Mouse (Mus musculus) G1E (cell line): ENCODE results near the gene Fam198b.

Source experiments
- CTCF ChIP-seq: IDR thresholded peaks from 2 replicates; pipeline ENCODE4 v1.5.1; 2012; ENCODE audit warnings: low read depth, low read length, inconsistent platforms, mixed read lengths
- GATA1 ChIP-seq: IDR thresholded peaks from 2 replicates; pipeline ENCODE4 v1.6.1; 2012; ENCODE audit warnings: borderline replicate concordance, low read length, inconsistent platforms, mixed read lengths
- GATA2 ChIP-seq: IDR thresholded peaks from 2 replicates; pipeline ENCODE4 v1.6.1; 2012; ENCODE audit warnings: low read depth, low read length, inconsistent platforms, borderline replicate concordance
- POLR2AphosphoS5 ChIP-seq: IDR thresholded peaks from 2 replicates; pipeline ENCODE4 v1.6.1; 2012; ENCODE audit warnings: low read depth, low read length, inconsistent platforms; ENCODE audit not compliant: insufficient replicate concordance
- TAL1 ChIP-seq: conservative IDR thresholded peaks from 2 replicates; pipeline ENCODE4 v1.6.1; 2012; ENCODE audit warnings: low read depth, low read length, inconsistent platforms, mixed read lengths

- TF ChIP-seq POLR2AphosphoS5 (no peak), CTCF (no peak), GATA1 (no peak), TAL1 (no peak; the same call in 1 of the 2 replicates), GATA2 (no peak)
Observed at GRCm38 (mm10) chr3:79910375-79911141, 26.2 kb downstream of the Fam198b start.
